Mouse (Mus musculus): ENCODE results near the gene Rpl39. TPM values are rescaled to one million over a fixed set of nuclear protein-coding genes. Genes with fewer than 3 reads are reported as not detected.

The Rpl39 gene
- 792 TPM for polyA plus RNA-seq (2014; fragmentation: Illumina TruSeq; extraction: RNeasy Lipid Tissue Mini Kit (QIAGEN cat#74804); ENCODE audit: insufficient read depth, low read depth, low replicate concordance)

GRCm38 (mm10) chrX:37084927-37085660, at the start of gene Rpl39:
Gene Rpl39, minus strand, starts transcription at chrX:37085402.

GRCm38 (mm10) chrX:37126671-37127358, 41.6 kb upstream of the Rpl39 start, which contains the start of gene Nkap:
Gene Nkap, plus strand, starts transcription at chrX:37126795.

GRCm38 (mm10) chrX:37110193-37110880, 25.1 kb upstream of the Rpl39 start, which contains the start of gene Upf3b:
Gene Upf3b, minus strand, starts transcription at chrX:37110322.

GRCm38 (mm10) chrX:37048066-37048889, 36.9 kb downstream of the Rpl39 start, which contains the start of gene Sowahd:
Gene Sowahd, plus strand, starts transcription at chrX:37048845.

Other genes starting within 250 kb of the Rpl39 start
- 46.0 TPM for gene Ube2a, start 211.5 kb downstream of the Rpl39 start, polyA plus RNA-seq (2014; fragmentation: Illumina TruSeq; extraction: RNeasy Lipid Tissue Mini Kit (QIAGEN cat#74804); ENCODE audit: insufficient read depth, low read depth, low replicate concordance)
- gene C330007P06Rik, start 211.3 kb downstream of the Rpl39 start, polyA plus RNA-seq (2014; fragmentation: Illumina TruSeq; extraction: RNeasy Lipid Tissue Mini Kit (QIAGEN cat#74804); ENCODE audit: insufficient read depth, low read depth, low replicate concordance), result 23.1 TPM
- 2.6 TPM for gene Nkrf, start 182.5 kb downstream of the Rpl39 start, polyA plus RNA-seq (2014; fragmentation: Illumina TruSeq; extraction: RNeasy Lipid Tissue Mini Kit (QIAGEN cat#74804); ENCODE audit: insufficient read depth, low read depth, low replicate concordance)
- 6.1 TPM for gene Sept6, start 93.6 kb downstream of the Rpl39 start, polyA plus RNA-seq (2014; fragmentation: Illumina TruSeq; extraction: RNeasy Lipid Tissue Mini Kit (QIAGEN cat#74804); ENCODE audit: insufficient read depth, low read depth, low replicate concordance)
- gene Sowahd, start 36.6 kb downstream of the Rpl39 start, polyA plus RNA-seq (2014; fragmentation: Illumina TruSeq; extraction: RNeasy Lipid Tissue Mini Kit (QIAGEN cat#74804); ENCODE audit: insufficient read depth, low read depth, low replicate concordance), result not detected
- 10.3 TPM for gene Upf3b, start 24.9 kb upstream of the Rpl39 start, polyA plus RNA-seq (2014; fragmentation: Illumina TruSeq; extraction: RNeasy Lipid Tissue Mini Kit (QIAGEN cat#74804); ENCODE audit: insufficient read depth, low read depth, low replicate concordance)
- 6.7 TPM for gene Nkap, start 41.4 kb upstream of the Rpl39 start, polyA plus RNA-seq (2014; fragmentation: Illumina TruSeq; extraction: RNeasy Lipid Tissue Mini Kit (QIAGEN cat#74804); ENCODE audit: insufficient read depth, low read depth, low replicate concordance)
- gene Akap14, start 83.4 kb upstream of the Rpl39 start, polyA plus RNA-seq (2014; fragmentation: Illumina TruSeq; extraction: RNeasy Lipid Tissue Mini Kit (QIAGEN cat#74804); ENCODE audit: insufficient read depth, low read depth, low replicate concordance), result 2.6 TPM
- 348 TPM for gene Ndufa1, start 105.8 kb upstream of the Rpl39 start, polyA plus RNA-seq (2014; fragmentation: Illumina TruSeq; extraction: RNeasy Lipid Tissue Mini Kit (QIAGEN cat#74804); ENCODE audit: insufficient read depth, low read depth, low replicate concordance)
- gene Rnf113a1, start 105.8 kb upstream of the Rpl39 start, polyA plus RNA-seq (2014; fragmentation: Illumina TruSeq; extraction: RNeasy Lipid Tissue Mini Kit (QIAGEN cat#74804); ENCODE audit: insufficient read depth, low read depth, low replicate concordance), result 2.7 TPM
- gene Gm9, start 125.6 kb upstream of the Rpl39 start, polyA plus RNA-seq (2014; fragmentation: Illumina TruSeq; extraction: RNeasy Lipid Tissue Mini Kit (QIAGEN cat#74804); ENCODE audit: insufficient read depth, low read depth, low replicate concordance), result not detected
- gene Rhox1, start 136.9 kb upstream of the Rpl39 start, polyA plus RNA-seq (2014; fragmentation: Illumina TruSeq; extraction: RNeasy Lipid Tissue Mini Kit (QIAGEN cat#74804); ENCODE audit: insufficient read depth, low read depth, low replicate concordance), result not detected
- not detected for gene Rhox2a, start 159.6 kb upstream of the Rpl39 start, polyA plus RNA-seq (2014; fragmentation: Illumina TruSeq; extraction: RNeasy Lipid Tissue Mini Kit (QIAGEN cat#74804); ENCODE audit: insufficient read depth, low read depth, low replicate concordance)
- gene Rhox3a, start 164.5 kb upstream of the Rpl39 start, polyA plus RNA-seq (2014; fragmentation: Illumina TruSeq; extraction: RNeasy Lipid Tissue Mini Kit (QIAGEN cat#74804); ENCODE audit: insufficient read depth, low read depth, low replicate concordance), result not detected
- gene Rhox4a, start 179.9 kb upstream of the Rpl39 start, polyA plus RNA-seq (2014; fragmentation: Illumina TruSeq; extraction: RNeasy Lipid Tissue Mini Kit (QIAGEN cat#74804); ENCODE audit: insufficient read depth, low read depth, low replicate concordance), result not detected